Mouse (Mus musculus): Measurements from ENCODE around the gene Rnaseh2b. TPM values are rescaled to one million over a fixed set of nuclear protein-coding genes. Genes with fewer than 3 reads are reported as not detected.

Rnaseh2b gene
- polyA plus RNA-seq, 1 experiment from 2014 or later, result 67.3 TPM

- Histone ChIP-seq H3K27me3 (no peaks in the 10 kb centered on the region), H3K27ac (peak overlapping the region; percentile 73), H3K4me2 (peak overlapping the region; percentile 58), H3K4me3 (replicated peaks) (peak overlapping the region; percentile 2), H3K4me1 (replicated peaks) (peaks cover 61% of the 10 kb centered on the region), H3K36me3 (peaks cover 21% of the 10 kb centered on the region), H3K9me3 (replicated peaks) (no peaks in the 10 kb centered on the region), H3K9ac (peak overlapping the region; percentile 42; the same call in 1 of the 2 replicates)
- 63% methylated on average over 8 of the region's 8 CpGs for WGBS (ENCODE audit: insufficient replicate concordance)
- no peak for ATAC-seq (ENCODE audit: low read depth)
- DNase-seq, result no peak
These were observed 49.7 kb downstream of the Rnaseh2b start for GRCm38 (mm10) chr14:62341887-62342642.

GRCm38 (mm10) chr14:62342643-62343144, 50.3 kb downstream of the Rnaseh2b start:
- peak overlapping the region; percentile 58 for H3K4me2 ChIP-seq
- DNase-seq, result peak; percentile 35

GRCm38 (mm10) chr14:62346570-62346969, 54.2 kb downstream of the Rnaseh2b start:
- H3K4me1 ChIP-seq (replicated peaks), result peaks cover 26% of the 10 kb centered on the region
- ATAC-seq (ENCODE audit: low read depth) (no peak), DNase-seq (no peak)
- no peaks in the 10 kb centered on the region for H3K27me3 ChIP-seq
- no peak overlapping the region for H3K4me2 ChIP-seq
- H3K9me3 ChIP-seq (replicated peaks), result no peaks in the 10 kb centered on the region
- 83% methylated on average over 11 of the region's 11 CpGs for WGBS (ENCODE audit: insufficient replicate concordance)
- H3K4me3 ChIP-seq (replicated peaks), result no peak overlapping the region
- peaks cover 47% of the 10 kb centered on the region for H3K36me3 ChIP-seq
- H3K27ac ChIP-seq, result no peak overlapping the region
- H3K9ac ChIP-seq, result no peak overlapping the region

More at GRCm38 (mm10) chr14:62342643-62343144, 50.3 kb downstream of the Rnaseh2b start:
- Histone ChIP-seq H3K27ac (peak overlapping the region; percentile 73), H3K4me1 (replicated peaks) (peaks cover 61% of the 10 kb centered on the region), H3K9me3 (replicated peaks) (no peaks in the 10 kb centered on the region), H3K4me3 (replicated peaks) (peak overlapping the region; percentile 2), H3K36me3 (peaks cover 27% of the 10 kb centered on the region), H3K27me3 (no peaks in the 10 kb centered on the region), H3K9ac (peak overlapping the region; percentile 42; the same call in 1 of the 2 replicates)
- WGBS (ENCODE audit: insufficient replicate concordance), result 25% methylated on average over 10 of the region's 10 CpGs
- peak; percentile 79 for ATAC-seq (ENCODE audit: low read depth)

GRCm38 (mm10) chr14:62347103-62347502, 54.7 kb downstream of the Rnaseh2b start:
- ATAC-seq (ENCODE audit: low read depth) (no peak), DNase-seq (no peak)
- Histone ChIP-seq H3K4me1 (replicated peaks) (peaks cover 21% of the 10 kb centered on the region), H3K9me3 (replicated peaks) (no peaks in the 10 kb centered on the region), H3K4me2 (no peak overlapping the region), H3K27ac (no peak overlapping the region), H3K36me3 (peaks cover 51% of the 10 kb centered on the region), H3K9ac (no peak overlapping the region), H3K27me3 (no peaks in the 10 kb centered on the region), H3K4me3 (replicated peaks) (no peak overlapping the region)
- 87% methylated on average over 7 of the region's 7 CpGs for WGBS (ENCODE audit: insufficient replicate concordance)

GRCm38 (mm10) chr14:62349786-62350185, 57.4 kb downstream of the Rnaseh2b start:
- Histone ChIP-seq H3K36me3 (peaks cover 62% of the 10 kb centered on the region), H3K4me1 (replicated peaks) (peaks cover 3% of the 10 kb centered on the region; the same call in 1 of the 2 replicates), H3K9ac (no peak overlapping the region), H3K4me2 (no peak overlapping the region), H3K27me3 (no peaks in the 10 kb centered on the region), H3K4me3 (replicated peaks) (no peak overlapping the region), H3K27ac (no peak overlapping the region), H3K9me3 (replicated peaks) (no peaks in the 10 kb centered on the region)
- WGBS (ENCODE audit: insufficient replicate concordance), result 84% methylated on average over 5 of the region's 5 CpGs
- ATAC-seq (ENCODE audit: low read depth) (no peak), DNase-seq (no peak)

- Histone ChIP-seq H3K9me3 (replicated peaks) (no peaks in the 10 kb centered on the region), H3K4me2 (no peak overlapping the region), H3K4me3 (replicated peaks) (no peak overlapping the region), H3K27ac (no peak overlapping the region), H3K9ac (no peak overlapping the region), H3K4me1 (replicated peaks) (no peaks in the 10 kb centered on the region), H3K27me3 (no peaks in the 10 kb centered on the region), H3K36me3 (peaks cover 58% of the 10 kb centered on the region)
- ATAC-seq (ENCODE audit: low read depth) (no peak), DNase-seq (no peak)
- 74% methylated on average over 4 of the region's 4 CpGs for WGBS (ENCODE audit: insufficient replicate concordance)
These were observed 57.8 kb downstream of the Rnaseh2b start for GRCm38 (mm10) chr14:62350186-62350585.

GRCm38 (mm10) chr14:62350890-62351289, 58.5 kb downstream of the Rnaseh2b start:
- Histone ChIP-seq H3K36me3 (peaks cover 63% of the 10 kb centered on the region), H3K27me3 (no peaks in the 10 kb centered on the region), H3K9ac (no peak overlapping the region), H3K27ac (no peak overlapping the region), H3K4me2 (no peak overlapping the region), H3K9me3 (replicated peaks) (no peaks in the 10 kb centered on the region), H3K4me3 (replicated peaks) (no peak overlapping the region), H3K4me1 (replicated peaks) (no peaks in the 10 kb centered on the region)
- no peak for DNase-seq
- WGBS (ENCODE audit: insufficient replicate concordance), result 92% methylated on average over 3 of the region's 3 CpGs
- ATAC-seq (ENCODE audit: low read depth), result no peak

GRCm38 (mm10) chr14:62353372-62353771, 61.0 kb downstream of the Rnaseh2b start:
- no peak overlapping the region for H3K27ac ChIP-seq
- H3K9ac ChIP-seq, result no peak overlapping the region
- peaks cover 53% of the 10 kb centered on the region for H3K36me3 ChIP-seq
- no peak for DNase-seq
- 73% methylated on average over 9 of the region's 9 CpGs for WGBS (ENCODE audit: insufficient replicate concordance)
- H3K4me3 ChIP-seq (replicated peaks), result no peak overlapping the region
- ATAC-seq (ENCODE audit: low read depth), result no peak
- no peaks in the 10 kb centered on the region for H3K27me3 ChIP-seq
- no peak overlapping the region for H3K4me2 ChIP-seq
- H3K4me1 ChIP-seq (replicated peaks), result no peaks in the 10 kb centered on the region
- no peaks in the 10 kb centered on the region for H3K9me3 ChIP-seq (replicated peaks)

GRCm38 (mm10) chr14:62353793-62354192, 61.4 kb downstream of the Rnaseh2b start:
- Histone ChIP-seq H3K4me3 (replicated peaks) (no peak overlapping the region), H3K4me1 (replicated peaks) (no peaks in the 10 kb centered on the region), H3K9ac (no peak overlapping the region), H3K4me2 (no peak overlapping the region), H3K27me3 (no peaks in the 10 kb centered on the region), H3K9me3 (replicated peaks) (no peaks in the 10 kb centered on the region), H3K36me3 (peaks cover 49% of the 10 kb centered on the region), H3K27ac (no peak overlapping the region)
- WGBS (ENCODE audit: insufficient replicate concordance), result 82% methylated on average over 5 of the region's 5 CpGs
- DNase-seq (no peak), ATAC-seq (ENCODE audit: low read depth) (no peak)

GRCm38 (mm10) chr14:62355201-62355600, 62.8 kb downstream of the Rnaseh2b start:
- no peak for DNase-seq
- WGBS (ENCODE audit: insufficient replicate concordance), result 83% methylated on average over 7 of the region's 7 CpGs
- Histone ChIP-seq H3K4me3 (replicated peaks) (no peak overlapping the region), H3K36me3 (peaks cover 38% of the 10 kb centered on the region), H3K9me3 (replicated peaks) (no peaks in the 10 kb centered on the region), H3K4me2 (no peak overlapping the region), H3K9ac (no peak overlapping the region), H3K4me1 (replicated peaks) (no peaks in the 10 kb centered on the region), H3K27me3 (no peaks in the 10 kb centered on the region), H3K27ac (no peak overlapping the region)
- no peak for ATAC-seq (ENCODE audit: low read depth)

GRCm38 (mm10) chr14:62361263-62361980, 69.0 kb downstream of the Rnaseh2b start:
- no peak overlapping the region for H3K27ac ChIP-seq
- H3K9me3 ChIP-seq (replicated peaks), result no peaks in the 10 kb centered on the region
- no peak overlapping the region for H3K4me3 ChIP-seq (replicated peaks)
- H3K27me3 ChIP-seq, result no peaks in the 10 kb centered on the region
- ATAC-seq (ENCODE audit: low read depth) (peak; percentile 62; the same call in 1 of the 2 replicates), DNase-seq (no peak)
- H3K4me2 ChIP-seq, result no peak overlapping the region
- peaks cover 53% of the 10 kb centered on the region for H3K36me3 ChIP-seq
- H3K9ac ChIP-seq, result no peak overlapping the region
- H3K4me1 ChIP-seq (replicated peaks), result peaks cover 3% of the 10 kb centered on the region; the same call in 1 of the 2 replicates
- WGBS (ENCODE audit: insufficient replicate concordance), result 68% methylated on average over 8 of the region's 8 CpGs
